Mouse (Mus musculus): Measurements from ENCODE around the gene Ifna12. TPM values are rescaled to one million over a fixed set of nuclear protein-coding genes. Genes with fewer than 3 reads are reported as not detected.

The Ifna12 gene
- polyA plus RNA-seq, 1 experiment: not detected

Other genes with a start within 250 kb of the Ifna12 start
- gene Hacd4, start 164.4 kb downstream of the Ifna12 start, polyA plus RNA-seq (2012; ENCODE audit: insufficient read depth, insufficient read length, low replicate concordance, missing spikeins): not detected in 2 replicates
- gene Ifnb1, start 80.6 kb downstream of the Ifna12 start, polyA plus RNA-seq (2012; ENCODE audit: insufficient read depth, insufficient read length, low replicate concordance, missing spikeins): not detected in 2 replicates
- not detected in 2 replicates for gene Ifna15, start 45.1 kb downstream of the Ifna12 start, polyA plus RNA-seq (2012; ENCODE audit: insufficient read depth, insufficient read length, low replicate concordance, missing spikeins)
- not detected in 2 replicates for gene Ifna14, start 31.6 kb downstream of the Ifna12 start, polyA plus RNA-seq (2012; ENCODE audit: insufficient read depth, insufficient read length, low replicate concordance, missing spikeins)
- gene Ifna9, start 11.0 kb downstream of the Ifna12 start, polyA plus RNA-seq (2012; ENCODE audit: insufficient read depth, insufficient read length, low replicate concordance, missing spikeins): not detected in 2 replicates
- not detected in 2 replicates for gene C87499, start 31.0 kb upstream of the Ifna12 start, polyA plus RNA-seq (2012; ENCODE audit: insufficient read depth, insufficient read length, low replicate concordance, missing spikeins)
- not detected in 2 replicates for gene Ifna13, start 41.1 kb upstream of the Ifna12 start, polyA plus RNA-seq (2012; ENCODE audit: insufficient read depth, insufficient read length, low replicate concordance, missing spikeins)
- not detected in 2 replicates for gene Ifna16, start 73.5 kb upstream of the Ifna12 start, polyA plus RNA-seq (2012; ENCODE audit: insufficient read depth, insufficient read length, low replicate concordance, missing spikeins)
- gene Ifna2, start 80.5 kb upstream of the Ifna12 start, polyA plus RNA-seq (2012; ENCODE audit: insufficient read depth, insufficient read length, low replicate concordance, missing spikeins): not detected in 2 replicates
- not detected in 2 replicates for gene Ifnab, start 88.0 kb upstream of the Ifna12 start, polyA plus RNA-seq (2012; ENCODE audit: insufficient read depth, insufficient read length, low replicate concordance, missing spikeins)
- not detected in 2 replicates for gene Gm26566, start 118.4 kb upstream of the Ifna12 start, polyA plus RNA-seq (2012; ENCODE audit: insufficient read depth, insufficient read length, low replicate concordance, missing spikeins)
- gene Klhl9, start 119.1 kb upstream of the Ifna12 start, polyA plus RNA-seq (2012; ENCODE audit: insufficient read depth, insufficient read length, low replicate concordance, missing spikeins): not detected in 2 replicates
- gene Gm13271, start 151.5 kb upstream of the Ifna12 start, polyA plus RNA-seq (2012; ENCODE audit: insufficient read depth, insufficient read length, low replicate concordance, missing spikeins): not detected in 2 replicates
- not detected in 2 replicates for gene Gm13283, start 156.7 kb upstream of the Ifna12 start, polyA plus RNA-seq (2012; ENCODE audit: insufficient read depth, insufficient read length, low replicate concordance, missing spikeins)
- gene Gm13290, start 170.5 kb upstream of the Ifna12 start, polyA plus RNA-seq (2012; ENCODE audit: insufficient read depth, insufficient read length, low replicate concordance, missing spikeins): not detected in 2 replicates
- gene Gm13289, start 173.5 kb upstream of the Ifna12 start, polyA plus RNA-seq (2012; ENCODE audit: insufficient read depth, insufficient read length, low replicate concordance, missing spikeins): not detected in 2 replicates
- not detected in 2 replicates for gene Gm13272, start 176.5 kb upstream of the Ifna12 start, polyA plus RNA-seq (2012; ENCODE audit: insufficient read depth, insufficient read length, low replicate concordance, missing spikeins)
- gene Ifnz, start 178.8 kb upstream of the Ifna12 start, polyA plus RNA-seq (2012; ENCODE audit: insufficient read depth, insufficient read length, low replicate concordance, missing spikeins): not detected in 2 replicates
- gene Gm13276, start 182.3 kb upstream of the Ifna12 start, polyA plus RNA-seq (2012; ENCODE audit: insufficient read depth, insufficient read length, low replicate concordance, missing spikeins): not detected in 2 replicates
- not detected in 2 replicates for gene Gm13277, start 185.3 kb upstream of the Ifna12 start, polyA plus RNA-seq (2012; ENCODE audit: insufficient read depth, insufficient read length, low replicate concordance, missing spikeins)
- not detected in 2 replicates for gene Gm13278, start 188.2 kb upstream of the Ifna12 start, polyA plus RNA-seq (2012; ENCODE audit: insufficient read depth, insufficient read length, low replicate concordance, missing spikeins)
- not detected in 2 replicates for gene Gm13275, start 191.1 kb upstream of the Ifna12 start, polyA plus RNA-seq (2012; ENCODE audit: insufficient read depth, insufficient read length, low replicate concordance, missing spikeins)
- not detected in 2 replicates for gene Gm13279, start 194.0 kb upstream of the Ifna12 start, polyA plus RNA-seq (2012; ENCODE audit: insufficient read depth, insufficient read length, low replicate concordance, missing spikeins)
- gene Gm13285, start 196.3 kb upstream of the Ifna12 start, polyA plus RNA-seq (2012; ENCODE audit: insufficient read depth, insufficient read length, low replicate concordance, missing spikeins): not detected in 2 replicates
- gene Gm13287, start 199.9 kb upstream of the Ifna12 start, polyA plus RNA-seq (2012; ENCODE audit: insufficient read depth, insufficient read length, low replicate concordance, missing spikeins): not detected in 2 replicates
- gene Gm13288, start 202.2 kb upstream of the Ifna12 start, polyA plus RNA-seq (2012; ENCODE audit: insufficient read depth, insufficient read length, low replicate concordance, missing spikeins): not detected in 2 replicates
- not detected in 2 replicates for gene Ifna7, start 212.9 kb upstream of the Ifna12 start, polyA plus RNA-seq (2012; ENCODE audit: insufficient read depth, insufficient read length, low replicate concordance, missing spikeins)
- not detected in 2 replicates for gene Ifna11, start 216.6 kb upstream of the Ifna12 start, polyA plus RNA-seq (2012; ENCODE audit: insufficient read depth, insufficient read length, low replicate concordance, missing spikeins)
- gene Ifna6, start 224.0 kb upstream of the Ifna12 start, polyA plus RNA-seq (2012; ENCODE audit: insufficient read depth, insufficient read length, low replicate concordance, missing spikeins): not detected in 2 replicates
- not detected in 2 replicates for gene Ifna5, start 232.1 kb upstream of the Ifna12 start, polyA plus RNA-seq (2012; ENCODE audit: insufficient read depth, insufficient read length, low replicate concordance, missing spikeins)
- not detected in 2 replicates for gene Ifna4, start 238.5 kb upstream of the Ifna12 start, polyA plus RNA-seq (2012; ENCODE audit: insufficient read depth, insufficient read length, low replicate concordance, missing spikeins)
- gene Ifna1, start 246.7 kb upstream of the Ifna12 start, polyA plus RNA-seq (2012; ENCODE audit: insufficient read depth, insufficient read length, low replicate concordance, missing spikeins): not detected in 2 replicates

All from olfactory bulb, adult 2 months (tissue).